Mouse (Mus musculus): ENCODE results near the gene Dvl1. TPM values are rescaled to one million over a fixed set of nuclear protein-coding genes. Genes with fewer than 3 reads are reported as not detected.

Gene Dvl1
- polyA plus RNA-seq, 1 experiment from 2014 or later, result 32.1 TPM

DNA sequence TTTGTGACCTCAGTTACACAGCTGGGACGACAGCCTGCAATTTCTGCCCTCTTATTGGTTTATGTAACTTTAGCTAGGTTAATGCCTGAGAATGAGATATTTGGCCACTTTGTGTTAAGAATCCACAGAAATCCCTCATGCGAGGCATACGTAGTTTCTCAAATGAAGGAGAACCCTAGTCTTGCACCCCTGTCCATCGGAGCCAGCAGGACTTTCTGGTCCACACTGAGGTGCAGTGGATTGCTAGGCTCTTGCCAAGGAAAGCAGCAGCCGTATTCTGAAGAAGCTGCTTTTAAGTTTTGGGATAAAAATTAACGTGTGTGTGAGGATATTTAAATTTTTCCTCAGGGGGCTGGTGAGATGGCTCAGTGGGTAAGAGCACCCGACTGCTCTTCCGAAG, 16.6 kb upstream of the Dvl1 start:
- Histone ChIP-seq H3K9me3 (no peaks in the 10 kb centered on the region), H3K27ac (no peak overlapping the region), H3K36me3 (peaks cover 28% of the 10 kb centered on the region), H3K27me3 (replicated peaks) (no peaks in the 10 kb centered on the region), H3K4me3 (no peak overlapping the region), H3K4me2 (replicated peaks) (peak overlapping the region; percentile 83), H3K9ac (no peak overlapping the region), H3K4me1 (peaks cover 19% of the 10 kb centered on the region)
- WGBS, result 57% methylated on average over 8 of the region's 8 CpGs
- ATAC-seq (ENCODE audit: low FRiP score, low read depth), result no peak; the same call in 1 of the 2 replicates

DNA sequence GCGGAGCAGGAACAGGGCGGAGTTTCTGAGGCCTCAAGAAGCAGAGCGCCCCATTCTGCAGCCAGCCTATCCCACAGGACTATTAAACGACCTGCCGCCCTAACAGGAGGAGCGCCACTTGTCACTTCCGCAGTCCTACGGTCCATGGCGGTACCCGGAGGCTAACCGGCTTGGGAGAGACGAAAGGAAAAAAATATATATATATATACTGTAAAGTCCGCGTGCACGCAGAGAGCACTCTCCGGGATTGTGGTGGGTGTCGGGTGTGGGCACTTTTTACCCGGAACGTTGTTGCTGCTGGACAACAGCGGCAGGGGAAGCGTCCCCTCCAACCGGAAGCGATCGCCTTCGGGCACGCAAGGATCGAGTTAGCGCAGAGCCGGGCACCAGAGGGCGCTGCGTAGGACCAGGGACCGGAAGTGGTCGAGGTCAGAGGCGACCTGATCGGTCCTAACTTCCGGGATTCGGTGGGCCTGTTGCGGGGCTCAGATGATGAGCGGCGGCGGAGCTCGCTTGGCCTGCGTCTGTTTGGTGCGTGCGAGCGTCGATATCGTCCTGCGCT, 15.9 kb upstream of the Dvl1 start, which contains the start of gene Aurkaip1:
Gene Aurkaip1 (plus strand): TSS at position 68 of the 562 bp plus-strand sequence.
- Histone ChIP-seq H3K4me3 (peak within 1 kb of the TSS; percentile 72), H3K9ac (peak within 1 kb of the TSS; percentile 83), H3K4me1 (peaks cover 19% of the 10 kb centered on the region), H3K27me3 (replicated peaks) (no peaks in the 10 kb centered on the region), H3K27ac (peak within 1 kb of the TSS; percentile 53; the same call in 1 of the 2 replicates), H3K9me3 (no peaks in the 10 kb centered on the region), H3K4me2 (replicated peaks) (peak within 1 kb of the TSS; percentile 83), H3K36me3 (peaks cover 28% of the 10 kb centered on the region)
- under 1% methylated on average over 49 of the region's 49 CpGs for WGBS
- peak; percentile 94 for ATAC-seq (ENCODE audit: low FRiP score, low read depth)

DNA sequence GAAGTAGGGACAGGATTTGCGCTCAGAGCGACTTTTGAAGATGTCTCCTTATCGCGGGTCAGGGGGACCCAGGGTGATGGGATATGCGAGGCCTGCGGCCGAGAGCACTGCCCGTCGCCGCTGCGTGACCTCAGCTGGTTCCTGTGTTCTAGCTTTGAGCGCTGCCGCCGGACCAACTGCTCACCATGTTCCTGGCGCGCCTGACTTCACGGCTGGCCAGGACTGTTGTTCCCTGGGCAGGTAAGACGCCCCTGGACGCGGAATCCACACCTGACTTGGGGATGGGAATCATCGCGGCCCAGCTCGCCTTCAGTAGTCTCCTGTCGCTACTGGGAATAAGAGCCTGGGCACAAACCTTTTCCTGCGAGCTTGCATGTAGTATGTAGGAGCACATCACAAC, 15.4 kb upstream of the Dvl1 start:
- peaks cover 19% of the 10 kb centered on the region for H3K4me1 ChIP-seq
- ATAC-seq (ENCODE audit: low FRiP score, low read depth), result peak; percentile 27
- H3K36me3 ChIP-seq, result peaks cover 23% of the 10 kb centered on the region
- H3K9me3 ChIP-seq, result no peaks in the 10 kb centered on the region
- 0 out of 2 replicates have a peak overlapping the region, but pooled peaks have one; percentile 23 for H3K27ac ChIP-seq
- no peaks in the 10 kb centered on the region for H3K27me3 ChIP-seq (replicated peaks)
- H3K9ac ChIP-seq, result peak overlapping the region; percentile 83
- H3K4me2 ChIP-seq (replicated peaks), result peak overlapping the region; percentile 83
- WGBS, result 1% methylated on average over 25 of the region's 25 CpGs
- peak overlapping the region; percentile 72 for H3K4me3 ChIP-seq

DNA sequence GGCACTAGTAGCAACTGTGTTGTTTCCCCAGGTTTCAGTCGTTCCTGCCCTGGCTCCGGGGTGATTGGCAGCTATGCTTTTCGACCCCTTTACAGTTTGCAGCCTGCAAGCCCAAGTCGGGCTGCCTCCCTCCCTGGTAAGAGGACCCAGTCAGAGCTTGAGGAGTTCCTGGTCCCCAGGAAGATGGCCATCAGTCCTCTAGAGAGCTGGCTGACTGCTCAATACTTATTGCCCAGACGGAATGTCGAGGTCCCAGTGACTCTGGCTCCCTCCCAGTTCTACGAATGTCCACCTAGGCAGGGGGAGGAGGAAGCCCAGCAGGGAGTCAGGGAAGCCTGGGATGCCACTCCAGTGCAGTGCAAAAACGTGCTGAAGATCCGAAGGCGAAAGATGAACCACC, 14.9 kb upstream of the Dvl1 start:
- 55% methylated on average over 10 of the region's 10 CpGs for WGBS
- peak overlapping the region; percentile 83 for H3K4me2 ChIP-seq (replicated peaks)
- ATAC-seq (ENCODE audit: low FRiP score, low read depth), result no peak
- H3K27me3 ChIP-seq (replicated peaks), result no peaks in the 10 kb centered on the region
- no peaks in the 10 kb centered on the region for H3K9me3 ChIP-seq
- peaks cover 19% of the 10 kb centered on the region for H3K4me1 ChIP-seq
- no peak overlapping the region for H3K27ac ChIP-seq
- H3K9ac ChIP-seq, result peak overlapping the region; percentile 83
- peaks cover 18% of the 10 kb centered on the region for H3K36me3 ChIP-seq
- H3K4me3 ChIP-seq, result peak overlapping the region; percentile 72

DNA sequence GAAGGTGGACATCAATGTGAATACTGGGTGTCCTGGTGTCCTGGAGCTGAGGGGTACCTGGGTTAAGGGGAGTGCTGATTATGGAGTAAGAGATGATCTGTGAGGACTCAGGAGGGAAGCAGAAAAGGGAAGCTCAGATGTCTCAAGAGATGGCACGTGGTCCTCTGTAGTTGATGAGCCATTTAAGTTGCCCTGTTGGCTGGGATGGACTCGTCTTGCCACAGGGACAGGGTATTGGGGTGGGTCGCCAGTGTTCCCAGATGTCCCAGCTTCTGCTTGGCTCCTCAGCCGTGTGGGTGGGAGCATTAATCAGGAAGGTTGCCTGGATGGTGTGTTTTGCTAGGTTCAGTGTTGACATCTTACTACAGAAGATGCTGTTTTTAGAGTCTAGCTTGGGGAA, 14.0 kb upstream of the Dvl1 start:
- ATAC-seq (ENCODE audit: low FRiP score, low read depth), result no peak
- peak overlapping the region; percentile 83; the same call in 1 of the 2 replicates for H3K4me2 ChIP-seq (replicated peaks)
- no peak overlapping the region for H3K4me3 ChIP-seq

DNA sequence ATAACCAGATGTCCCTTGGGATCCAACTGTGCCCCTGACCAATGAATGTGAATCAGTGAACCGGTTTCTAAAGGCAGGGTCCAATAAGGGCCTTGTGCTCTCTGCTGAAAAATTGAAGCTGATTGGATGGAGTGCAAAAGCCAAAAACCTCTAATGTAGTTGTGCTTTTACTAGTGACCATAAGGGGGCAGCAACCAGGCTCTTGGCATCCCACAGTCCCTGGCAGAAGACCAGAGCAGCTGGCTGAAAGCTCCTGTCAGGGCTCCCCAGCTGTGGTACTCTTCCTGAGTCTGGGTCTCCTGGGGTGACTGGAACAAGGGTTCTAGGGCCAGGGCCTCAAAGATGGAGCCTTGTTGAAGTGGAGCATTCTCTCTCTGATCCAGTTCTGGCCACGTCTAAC, 13.4 kb upstream of the Dvl1 start:
- Histone ChIP-seq H3K4me3 (no peak overlapping the region), H3K27me3 (replicated peaks) (no peaks in the 10 kb centered on the region), H3K9me3 (no peaks in the 10 kb centered on the region), H3K27ac (no peak overlapping the region), H3K4me2 (replicated peaks) (no peak overlapping the region), H3K9ac (no peak overlapping the region), H3K36me3 (peaks cover 11% of the 10 kb centered on the region), H3K4me1 (peaks cover 19% of the 10 kb centered on the region)
- 42% methylated on average over 2 of the region's 2 CpGs for WGBS
- peak; percentile 25 for ATAC-seq (ENCODE audit: low FRiP score, low read depth)

More for the DNA sequence above, 14.0 kb upstream of the Dvl1 start:
- Histone ChIP-seq H3K9me3 (no peaks in the 10 kb centered on the region), H3K36me3 (peaks cover 11% of the 10 kb centered on the region), H3K27me3 (replicated peaks) (no peaks in the 10 kb centered on the region), H3K9ac (no peak overlapping the region), H3K4me1 (peaks cover 19% of the 10 kb centered on the region), H3K27ac (no peak overlapping the region)
- WGBS, result 91% methylated on average over 4 of the region's 4 CpGs

DNA sequence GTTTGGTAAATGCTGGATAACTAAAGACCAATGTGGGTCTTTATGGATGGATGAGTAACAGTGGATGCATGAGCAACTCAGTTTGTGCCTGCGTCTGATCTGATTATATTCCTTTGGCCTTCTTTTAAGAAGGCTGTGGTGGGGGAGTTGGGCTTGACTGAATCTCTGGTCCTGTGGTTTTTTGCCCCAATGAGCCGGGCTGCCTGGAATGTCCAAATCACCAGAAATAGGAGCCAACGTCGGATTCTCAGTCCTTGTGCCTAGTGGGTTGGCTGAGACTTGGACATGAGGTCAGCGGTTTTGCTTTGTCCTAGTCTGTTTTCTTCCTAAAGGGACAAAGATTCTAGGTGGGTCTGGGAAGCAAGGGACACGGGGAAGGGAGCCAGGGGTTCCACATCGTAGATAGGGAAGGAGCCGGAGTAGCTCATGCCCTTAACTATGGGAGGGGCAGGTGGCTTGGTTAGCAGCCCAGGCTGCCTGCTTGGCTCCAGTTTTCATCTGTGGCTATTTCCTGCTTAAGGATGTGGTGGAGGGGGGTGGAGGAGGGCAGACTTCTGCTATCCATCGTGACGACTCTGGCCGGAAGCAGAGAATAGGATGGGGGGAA, 9.7 kb upstream of the Dvl1 start:
- Histone ChIP-seq H3K36me3 (peaks cover 11% of the 10 kb centered on the region), H3K9me3 (no peaks in the 10 kb centered on the region), H3K4me3 (no peak overlapping the region), H3K4me2 (replicated peaks) (no peak overlapping the region), H3K9ac (no peak overlapping the region), H3K27ac (no peak overlapping the region), H3K27me3 (replicated peaks) (peaks cover 13% of the 10 kb centered on the region), H3K4me1 (peaks cover 31% of the 10 kb centered on the region)
- 84% methylated on average over 11 of the region's 11 CpGs for WGBS
- ATAC-seq (ENCODE audit: low FRiP score, low read depth), result no peak

DNA sequence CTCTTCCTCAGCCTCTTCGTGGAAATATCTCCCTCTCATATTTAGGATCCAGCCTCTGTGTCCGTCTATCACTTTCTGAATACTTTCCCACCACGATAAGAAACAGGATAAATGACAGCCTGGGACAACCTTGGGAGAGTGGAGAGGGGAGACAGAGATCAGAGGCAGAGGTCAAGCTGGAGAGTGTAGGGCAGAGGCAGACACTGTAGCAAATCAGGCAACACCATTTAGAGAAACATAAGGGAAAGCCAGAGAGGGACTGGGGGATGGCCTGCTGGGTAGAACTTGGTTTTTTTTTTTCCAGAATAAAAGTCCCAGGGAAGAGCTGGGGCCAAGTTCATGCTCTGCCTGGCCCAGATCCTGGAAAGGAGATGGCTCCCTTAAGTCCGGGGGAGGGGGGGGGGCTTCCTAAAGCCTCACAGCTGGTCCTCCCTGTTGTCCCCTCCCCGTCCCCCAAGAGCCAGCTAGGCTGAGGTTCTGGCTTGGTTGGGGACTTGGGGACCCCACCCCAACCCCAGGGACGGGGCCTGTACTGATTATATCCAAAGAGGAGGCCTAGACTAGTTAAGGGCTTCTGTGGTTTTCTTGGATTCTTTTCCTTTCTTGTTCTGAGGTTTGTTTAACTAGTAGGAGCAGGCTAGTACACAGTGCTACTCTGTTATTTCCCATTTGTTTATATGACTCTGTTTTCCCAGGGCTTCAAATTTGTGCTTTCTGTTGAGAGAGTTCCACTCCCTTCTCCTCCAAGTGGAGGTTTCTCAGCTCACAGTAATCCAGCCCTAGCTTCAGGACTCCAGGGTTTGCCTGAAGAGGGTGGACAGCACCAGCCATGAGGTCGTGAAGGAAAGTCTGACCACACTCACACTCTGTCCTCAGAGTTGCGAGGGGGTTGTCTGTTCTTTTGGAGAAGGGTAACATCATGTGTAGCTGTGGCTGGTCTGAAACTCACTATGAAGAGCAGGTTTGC, 8.7 kb upstream of the Dvl1 start:
- Histone ChIP-seq H3K27ac (no peak overlapping the region), H3K9ac (no peak overlapping the region), H3K27me3 (replicated peaks) (peaks cover 13% of the 10 kb centered on the region), H3K36me3 (0 out of 2 replicates have a peak, but pooled peaks cover 2% of the 10 kb centered on the region), H3K9me3 (no peaks in the 10 kb centered on the region), H3K4me3 (no peak overlapping the region), H3K4me2 (replicated peaks) (peak overlapping the region; percentile 63; the same call in 1 of the 2 replicates), H3K4me1 (peaks cover 25% of the 10 kb centered on the region)
- no peak for ATAC-seq (ENCODE audit: low FRiP score, low read depth)
- 65% methylated on average over 8 of the region's 8 CpGs for WGBS

DNA sequence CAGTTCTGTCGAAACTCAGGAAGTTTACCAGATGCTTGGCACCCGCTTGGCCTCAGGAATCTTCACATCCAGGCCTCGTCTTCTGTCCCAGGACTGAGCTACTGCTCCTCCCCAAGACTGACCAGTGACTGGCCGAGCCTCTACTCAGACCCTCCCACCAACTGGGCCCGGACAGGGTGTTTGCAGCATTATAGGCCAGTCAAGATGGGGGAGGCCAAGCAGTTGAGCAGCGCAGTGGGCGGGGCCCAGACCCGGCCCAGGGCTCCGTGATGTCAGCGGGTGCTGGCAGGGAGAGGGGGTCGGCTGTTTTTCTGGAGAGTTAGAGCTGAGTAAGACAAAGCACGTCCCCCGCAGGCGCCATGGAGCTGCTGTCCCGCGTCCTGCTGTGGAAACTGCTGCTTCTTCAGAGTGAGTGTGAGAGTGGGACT, 7.7 kb upstream of the Dvl1 start, which contains the start of gene Mxra8:
Gene Mxra8 (plus strand): TSS at position 198 of the 428 bp plus-strand sequence.
- Histone ChIP-seq H3K4me3 (peak within 1 kb of the TSS; percentile 26), H3K4me1 (peaks cover 21% of the 10 kb centered on the region), H3K9ac (peak within 1 kb of the TSS; percentile 49), H3K4me2 (replicated peaks) (peak within 1 kb of the TSS; percentile 63), H3K27ac (no peak within 1 kb of the TSS), H3K9me3 (no peaks in the 10 kb centered on the region), H3K36me3 (no peaks in the 10 kb centered on the region), H3K27me3 (replicated peaks) (peaks cover 13% of the 10 kb centered on the region)
- 3% methylated on average over 16 of the region's 16 CpGs for WGBS
- ATAC-seq (ENCODE audit: low FRiP score, low read depth), result peak; percentile 56

DNA sequence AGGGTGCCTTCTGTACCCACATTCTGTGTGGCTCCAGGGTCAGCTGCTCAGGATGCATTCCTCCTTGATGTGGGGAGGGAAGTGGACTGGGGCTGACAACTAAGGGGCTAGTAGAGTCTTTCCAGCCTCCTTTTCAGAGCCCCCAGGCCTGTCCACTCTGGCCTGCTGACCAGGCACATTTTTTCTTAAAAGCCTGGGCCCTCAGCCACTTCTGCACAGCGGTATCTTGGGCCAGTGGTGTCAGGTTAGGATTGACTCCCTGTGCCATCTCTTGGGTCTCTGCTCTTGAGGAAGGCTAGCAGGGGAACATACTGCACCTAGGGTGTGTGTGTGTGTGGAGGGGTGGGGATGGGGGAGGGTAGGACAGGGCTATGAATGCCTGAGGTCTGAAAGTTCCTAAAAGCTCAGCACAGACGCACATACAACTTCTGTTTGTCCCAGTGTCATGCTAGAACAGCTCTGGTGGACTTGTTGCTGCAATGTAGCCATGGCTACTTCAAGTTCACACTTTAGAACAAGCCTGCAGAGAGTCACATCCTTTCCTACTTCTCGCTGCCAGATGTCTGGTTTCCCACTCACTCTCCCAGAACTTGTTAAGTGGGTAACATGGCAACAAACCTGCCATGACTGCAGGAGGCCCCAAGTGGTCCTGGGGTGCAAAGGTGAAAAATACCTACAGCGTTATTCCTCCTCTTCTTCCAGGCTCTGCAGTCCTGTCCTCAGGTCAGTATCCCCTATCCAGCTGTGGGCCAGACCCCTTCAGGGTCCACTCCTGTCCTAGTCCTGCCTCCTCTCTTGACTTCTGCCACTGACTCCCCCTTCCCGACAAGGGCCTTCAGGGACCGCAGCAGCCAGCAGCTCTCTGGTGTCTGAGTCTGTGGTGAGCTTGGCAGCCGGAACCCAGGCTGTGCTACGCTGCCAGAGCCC, 6.9 kb upstream of the Dvl1 start:
- H3K27me3 ChIP-seq (replicated peaks), result peaks cover 13% of the 10 kb centered on the region
- H3K27ac ChIP-seq, result no peak overlapping the region
- H3K4me1 ChIP-seq, result peaks cover 21% of the 10 kb centered on the region
- 12% methylated on average over 8 of the region's 8 CpGs for WGBS
- H3K9me3 ChIP-seq, result no peaks in the 10 kb centered on the region
- H3K9ac ChIP-seq, result peak overlapping the region; percentile 49
- no peaks in the 10 kb centered on the region for H3K36me3 ChIP-seq
- ATAC-seq (ENCODE audit: low FRiP score, low read depth), result peak; percentile 31; the same call in 1 of the 2 replicates
- peak overlapping the region; percentile 63 for H3K4me2 ChIP-seq (replicated peaks)
- H3K4me3 ChIP-seq, result peak overlapping the region; percentile 26

DNA sequence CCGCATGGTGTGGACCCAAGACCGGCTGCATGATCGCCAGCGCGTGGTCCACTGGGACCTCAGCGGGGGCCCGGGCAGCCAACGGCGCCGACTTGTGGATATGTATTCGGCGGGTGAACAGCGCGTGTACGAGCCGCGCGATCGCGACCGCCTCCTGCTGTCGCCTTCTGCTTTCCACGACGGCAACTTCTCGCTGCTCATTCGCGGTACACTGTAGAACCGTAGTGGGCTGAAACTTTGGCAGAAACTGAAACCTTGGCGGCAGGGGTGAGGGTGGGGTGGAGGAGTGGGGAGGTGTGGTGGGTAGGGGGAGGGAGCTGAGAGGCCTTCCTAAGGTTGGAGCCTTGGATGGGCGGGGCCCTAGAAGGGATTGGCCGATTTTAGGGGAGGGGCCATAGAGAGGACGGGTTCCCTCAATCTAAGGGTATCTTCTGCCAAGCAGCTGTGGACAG, 6.2 kb upstream of the Dvl1 start:
- ATAC-seq (ENCODE audit: low FRiP score, low read depth), result no peak
- Histone ChIP-seq H3K4me2 (replicated peaks) (peak overlapping the region; percentile 63), H3K27me3 (replicated peaks) (peaks cover 13% of the 10 kb centered on the region), H3K36me3 (no peaks in the 10 kb centered on the region), H3K4me3 (peak overlapping the region; percentile 26), H3K27ac (no peak overlapping the region), H3K9me3 (no peaks in the 10 kb centered on the region), H3K9ac (peak overlapping the region; percentile 36), H3K4me1 (peaks cover 21% of the 10 kb centered on the region)
- under 1% methylated on average over 32 of the region's 32 CpGs for WGBS

Measured in neural tube, embryonic 12.5 days (tissue).